Mouse (Mus musculus) thymus, adult 2 months (tissue): ENCODE measurements at regions not wholly inside any gene's neighbourhood (a gene's known extent, or its start where the extent isn't known, plus 50 kb on each side); places are given as distances from the start of the nearest gene placed in this dataset.

Experiments used
- CTCF ChIP-seq: fragments of 200-500 bp; IDR thresholded peaks from 2 replicates; pipeline ENCODE4 v1.5.1; 2012; ENCODE audit warnings: mild to moderate bottlenecking, control low read depth, low read length, moderate library complexity, borderline replicate concordance; ENCODE audit not compliant: control insufficient read depth, poor library complexity, insufficient read depth; ENCODE audit errors: extremely low read depth
- POLR2A ChIP-seq: fragments of 200-500 bp; IDR thresholded peaks from 2 replicates; pipeline ENCODE4 v1.6.1; 2012; ENCODE audit warnings: mild to moderate bottlenecking, low read length, control low read depth, moderate library complexity; ENCODE audit not compliant: control insufficient read depth, poor library complexity, insufficient read depth; ENCODE audit errors: extremely low read depth

DNA sequence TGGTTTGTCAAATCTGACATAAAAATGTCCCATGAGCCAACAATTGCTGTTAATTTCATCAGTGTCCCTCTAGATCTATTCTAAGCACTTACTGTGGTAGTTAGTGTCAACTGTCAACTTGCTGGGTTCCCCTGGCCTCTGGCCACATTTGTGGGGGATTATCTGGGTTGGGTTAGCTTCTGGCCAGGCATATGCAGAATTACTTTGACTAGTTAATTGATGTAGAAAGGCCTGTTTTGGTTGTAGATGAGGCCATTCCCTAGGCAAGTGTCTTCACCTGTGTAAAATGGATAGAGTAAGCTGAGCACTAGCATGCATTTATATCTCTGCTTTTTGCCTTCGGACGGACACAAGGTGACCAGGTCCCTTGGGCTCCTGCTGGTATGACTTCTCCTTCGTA lies 283.9 kb downstream of the 1810013L24Rik start:
- TF ChIP-seq POLR2A, result no peak
- TF ChIP-seq CTCF, result no peak
